28 mouse cellular contexts compared by ENCODE assay signal in the genomic region with DNA sequence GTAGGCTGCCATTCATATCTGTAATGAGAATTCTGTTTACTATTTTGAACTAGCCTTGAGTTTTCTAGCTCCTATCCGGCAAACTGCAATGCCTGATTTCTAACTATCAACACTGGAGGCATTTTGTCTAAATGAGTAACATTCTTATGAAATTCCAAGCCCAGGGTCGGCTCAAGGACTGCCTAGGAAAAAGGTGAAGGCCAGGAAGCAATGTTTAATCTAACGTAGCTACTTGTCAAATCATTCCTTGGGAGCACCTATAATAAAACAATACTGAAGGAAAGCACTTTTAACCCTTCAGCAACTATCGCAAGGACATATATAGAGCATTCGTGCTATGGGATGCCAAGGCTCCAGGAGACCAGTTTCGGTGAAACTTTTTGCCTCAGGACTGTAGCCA.
"Had no signal": no experiment of that assay in that cellular context is flagged by ENCODE, and none has a peak within 500 bp of the region (broad histone marks: within the 10 kb centered on the region; RNA-seq: fewer than 3 reads in every experiment).

No protein-coding gene starts in this region.

- H3K4me2 ChIP-seq: heart, embryonic 11.5 days; hindbrain, embryonic 12.5 days; hindbrain, embryonic 14.5 days; intestine, embryonic 15.5 days; limb, embryonic 13.5 days; limb, embryonic 15.5 days; liver, embryonic 13.5 days; liver, embryonic 15.5 days had no signal

- H3K27ac ChIP-seq: gastrocnemius, adult 2 months; heart, adult 2 months; hindbrain, embryonic 10.5 days; hindbrain, embryonic 12.5 days; hindbrain, embryonic 14.5 days; intestine, embryonic 15.5 days; layer of hippocampus, adult 2 months; limb, embryonic 13.5 days; limb, embryonic 15.5 days; liver, embryonic 13.5 days; liver, embryonic 15.5 days had no signal

- DNase-seq: gastrocnemius, adult 2 months; gastrocnemius, postnatal 10 days; gastrocnemius, postnatal 25 days; heart, adult 2 months; heart, postnatal 10 days; heart, postnatal 4 days; kidney, adult 18-20 months; kidney, adult 8-10 months; kidney, postnatal 10 days; kidney, postnatal 25 days; kidney, postnatal 4 days; layer of hippocampus, adult 9-11 months; layer of hippocampus, postnatal 36 days; left cerebral cortex, postnatal 4 days; liver, embryonic 13.5 days; liver, postnatal 0 days had no signal

- H3K36me3 ChIP-seq: hindbrain, embryonic 10.5 days; hindbrain, embryonic 12.5 days; intestine, embryonic 15.5 days; limb, embryonic 13.5 days; limb, embryonic 15.5 days; liver, embryonic 13.5 days; liver, embryonic 15.5 days had no signal

- H3K4me3 ChIP-seq: gastrocnemius, adult 2 months; heart, adult 2 months; hindbrain, embryonic 10.5 days; hindbrain, embryonic 12.5 days; intestine, embryonic 15.5 days; layer of hippocampus, adult 2 months; limb, embryonic 13.5 days; limb, embryonic 15.5 days; liver, embryonic 13.5 days; liver, embryonic 15.5 days had no signal

- H3K9ac ChIP-seq: hindbrain, embryonic 12.5 days; hindbrain, embryonic 14.5 days; intestine, embryonic 15.5 days; limb, embryonic 13.5 days; limb, embryonic 15.5 days; liver, embryonic 13.5 days; liver, embryonic 15.5 days; liver, postnatal 0 days had no signal

- ATAC-seq: hindbrain, embryonic 16.5 days; inflammation-experienced regulatory T-cells, adult 6 months; intestine, embryonic 15.5 days; intestine, postnatal 0 days; liver, postnatal 0 days had no signal

- H3K9me3 ChIP-seq: hindbrain, embryonic 12.5 days; intestine, embryonic 15.5 days; limb, embryonic 13.5 days; limb, embryonic 15.5 days; liver, embryonic 13.5 days; liver, embryonic 15.5 days had no signal

- H3K4me1 ChIP-seq: hindbrain, embryonic 10.5 days; hindbrain, embryonic 12.5 days; intestine, embryonic 15.5 days; limb, embryonic 13.5 days; limb, embryonic 15.5 days; liver, embryonic 13.5 days; liver, embryonic 15.5 days had no signal

- H3K27me3 ChIP-seq: hindbrain, embryonic 12.5 days; intestine, embryonic 15.5 days; limb, embryonic 13.5 days; limb, embryonic 15.5 days; liver, embryonic 13.5 days; liver, embryonic 15.5 days had no signal
